In genomic region chr14:60665263-60665662, GRCm38 (mm10) we compare ENCODE assay signal across 24 mouse cellular contexts. TPM values are rescaled to one million over a fixed set of nuclear protein-coding genes. Genes with fewer than 3 reads are reported as not detected.
DNase-seq lines count a peak whose midpoint lies in the region; ATAC-seq and TF ChIP-seq lines count a peak whose summit lies in the region.
"Had no signal": no experiment of that assay in that cellular context is flagged by ENCODE, and none has a peak within 500 bp of the region (broad histone marks: within the 10 kb centered on the region; RNA-seq: fewer than 3 reads in every experiment).

No protein-coding gene starts in this region.

- H3K27me3 ChIP-seq in midbrain, embryonic 16.5 days (ENCODE audit: control insufficient read depth, insufficient read depth, low read depth, low read length): no peaks in the 10 kb centered on the region
- H3K27me3 ChIP-seq in midbrain, embryonic 14.5 days (ENCODE audit: control insufficient read depth, insufficient read depth, low read length): no peaks in the 10 kb centered on the region
- no peaks in the 10 kb centered on the region for H3K27me3 ChIP-seq in kidney, postnatal 0 days (ENCODE audit: insufficient read depth, low read length)
- H3K27me3 ChIP-seq: heart, embryonic 15.5 days; intestine, embryonic 15.5 days; limb, embryonic 13.5 days; lung, embryonic 15.5 days; neural tube, embryonic 13.5 days had no signal

- H3K4me3 ChIP-seq in midbrain, embryonic 16.5 days (ENCODE audit: low read depth, low read length): no peak overlapping the region
- H3K4me3 ChIP-seq in midbrain, embryonic 14.5 days (replicated peaks; ENCODE audit: low read depth, low read length): no peak overlapping the region
- no peak overlapping the region for H3K4me3 ChIP-seq in kidney, postnatal 0 days (replicated peaks; ENCODE audit: low read depth, low read length)
- H3K4me3 ChIP-seq: gastrocnemius, adult 2 months; heart, embryonic 10.5 days; heart, embryonic 15.5 days; intestine, embryonic 15.5 days; limb, embryonic 13.5 days; lung, embryonic 15.5 days; neural tube, embryonic 13.5 days had no signal

- H3K4me1 ChIP-seq in midbrain, embryonic 16.5 days (ENCODE audit: control insufficient read depth, insufficient read depth, low read length): peaks cover 10% of the 10 kb centered on the region
- H3K4me1 ChIP-seq in midbrain, embryonic 14.5 days (ENCODE audit: control insufficient read depth, insufficient read depth, low read length): peaks cover 8% of the 10 kb centered on the region
- peaks cover 20% of the 10 kb centered on the region; the same call in 1 of the 2 replicates for H3K4me1 ChIP-seq in kidney, postnatal 0 days (replicated peaks; ENCODE audit: insufficient read depth, low read length)

- H3K9ac ChIP-seq in midbrain, embryonic 16.5 days (ENCODE audit: low read depth, low read length): no peak overlapping the region
- H3K9ac ChIP-seq in midbrain, embryonic 14.5 days (replicated peaks; ENCODE audit: low read length): no peak overlapping the region
- no peak overlapping the region for H3K9ac ChIP-seq in kidney, postnatal 0 days (ENCODE audit: low read depth, low read length)
- H3K9ac ChIP-seq: heart, embryonic 15.5 days; intestine, embryonic 15.5 days; limb, embryonic 13.5 days; lung, embryonic 15.5 days; neural tube, embryonic 13.5 days had no signal

- TF ChIP-seq CTCF in kidney, postnatal 0 days (IDR thresholded peaks at IDR 0.05; ENCODE audit: low read depth): no peak

- no peak overlapping the region for H3K4me2 ChIP-seq in midbrain, embryonic 16.5 days (ENCODE audit: low read length)
- no peak overlapping the region for H3K4me2 ChIP-seq in midbrain, embryonic 14.5 days (ENCODE audit: low read length)
- 0 out of 2 replicates have a peak overlapping the region, but pooled peaks have one; percentile 16 for H3K4me2 ChIP-seq in kidney, postnatal 0 days (ENCODE audit: low read length)
- H3K4me2 ChIP-seq: heart, embryonic 15.5 days; intestine, embryonic 15.5 days; limb, embryonic 13.5 days; liver, embryonic 11.5 days; lung, embryonic 15.5 days; midbrain, embryonic 11.5 days; neural tube, embryonic 13.5 days had no signal

- H3K27ac ChIP-seq in midbrain, embryonic 16.5 days (ENCODE audit: low read length): 0 out of 2 replicates have a peak overlapping the region, but pooled peaks have one; percentile 11
- no peak overlapping the region for H3K27ac ChIP-seq in midbrain, embryonic 14.5 days (replicated peaks; ENCODE audit: low read depth, low read length)
- peak overlapping the region; percentile 47 for H3K27ac ChIP-seq in kidney, postnatal 0 days
- H3K27ac ChIP-seq: gastrocnemius, adult 2 months; heart, embryonic 15.5 days; hindbrain, postnatal 0 days; intestine, embryonic 15.5 days; limb, embryonic 13.5 days; lung, embryonic 15.5 days; neural tube, embryonic 13.5 days had no signal

- DNase-seq in midbrain, embryonic 14.5 days: no peak
- peak; percentile 92 for DNase-seq in kidney, adult 9 months
- peak; percentile 35 for DNase-seq in kidney, postnatal 0 days (ENCODE audit: low spot score)
- no peak for DNase-seq in gastrocnemius, adult 8-10 months (ENCODE audit: low spot score in 2 of 2)
- no peak for DNase-seq in layer of hippocampus, adult 8-10 months (ENCODE audit: low spot score in 2 of 2)
- DNase-seq: adrenal gland, adult 2 months; adrenal gland, postnatal 36 days; B cell, adult 2 months; cerebellum, adult 2 months; cerebellum, postnatal 14 days; gastrocnemius, adult 2 months; right cerebral cortex, postnatal 14 days had no signal

- no peaks in the 10 kb centered on the region for H3K9me3 ChIP-seq in midbrain, embryonic 16.5 days (replicated peaks; ENCODE audit: control insufficient read depth, low read length, poor library complexity, severe bottlenecking)
- no peaks in the 10 kb centered on the region for H3K9me3 ChIP-seq in midbrain, embryonic 14.5 days (ENCODE audit: control insufficient read depth, low read length)
- no peaks in the 10 kb centered on the region for H3K9me3 ChIP-seq in kidney, postnatal 0 days (replicated peaks; ENCODE audit: low read length)
- H3K9me3 ChIP-seq: heart, embryonic 10.5 days; heart, embryonic 15.5 days; intestine, embryonic 15.5 days; limb, embryonic 13.5 days; lung, embryonic 15.5 days; neural tube, embryonic 13.5 days had no signal

- no peak for ATAC-seq in midbrain, embryonic 16.5 days
- ATAC-seq in midbrain, embryonic 14.5 days (ENCODE audit: low FRiP score, low TSS enrichment): no peak
- no peak for ATAC-seq in kidney, postnatal 0 days (replicated peaks; ENCODE audit: low FRiP score, low read depth)
- no peak for ATAC-seq in granulocyte monocyte progenitor cell, adult 5-6 weeks (replicated peaks; ENCODE audit: poor library complexity, severe bottlenecking)
- ATAC-seq: activated CD4-positive, CD25-positive, alpha-beta regulatory T cell, adult 4 months; hindbrain, postnatal 0 days had no signal

- 59% methylated on average over 6 of the region's 6 CpGs for WGBS in midbrain, embryonic 16.5 days
- 73% methylated on average over 6 of the region's 6 CpGs for WGBS in midbrain, embryonic 14.5 days
- 31% methylated on average over 6 of the region's 6 CpGs for WGBS in kidney, postnatal 0 days

- no peaks in the 10 kb centered on the region for H3K36me3 ChIP-seq in midbrain, embryonic 16.5 days (ENCODE audit: control insufficient read depth, insufficient read depth, low read length)
- no peaks in the 10 kb centered on the region for H3K36me3 ChIP-seq in midbrain, embryonic 14.5 days (ENCODE audit: control insufficient read depth, insufficient read depth, low read length)
- 0 out of 2 replicates have a peak, but pooled peaks cover 3% of the 10 kb centered on the region for H3K36me3 ChIP-seq in kidney, postnatal 0 days (ENCODE audit: insufficient read depth, low read length)
- H3K36me3 ChIP-seq: heart, embryonic 10.5 days; heart, embryonic 15.5 days; intestine, embryonic 15.5 days; limb, embryonic 13.5 days; lung, embryonic 15.5 days; neural tube, embryonic 13.5 days had no signal

RNA-seq across cellular contexts. Expression of gene Spata13, which starts 31.5 kb away (rescaled TPM):
- polyA plus RNA-seq in midbrain, embryonic 16.5 days (2015; fragmentation: Nextera tagmentation; extraction: Ambion mirVana): 18.4 and 24.0 TPM in 2 replicates
- polyA plus RNA-seq in midbrain, embryonic 14.5 days (2014; fragmentation: Nextera tagmentation; extraction: Ambion mirVana): 22.0 and 31.6 TPM in 2 replicates
- polyA plus RNA-seq in kidney, postnatal 0 days (2015; fragmentation: Nextera tagmentation; extraction: Ambion mirVana): 47.4 and 49.9 TPM in 2 replicates
- total RNA-seq in gastrocnemius, adult 8-10 months (2022): 1 to 10 TPM; 1.2 to 3.5 (median 3.0) TPM
- total RNA-seq in granulocyte monocyte progenitor cell, adult 5-6 weeks (2014; fragmentation: Nextera tagmentation): 21.4 and 24.0 TPM in 2 replicates
- 37.4 and 39.3 TPM in 2 replicates for total RNA-seq in granulocyte monocyte progenitor cell, adult 5-6 weeks (2017)
- total RNA-seq in layer of hippocampus, adult 8-10 months (2022): 10 to 100 TPM; 22.4 to 27.3 (median 23.9) TPM

Comparison
In these comparisons a context has a peak if more than half of its experiments do, and no peak if none do; other contexts are left out.
1. DNase-seq: peak in kidney, adult 9 months (single experiment) and kidney, postnatal 0 days (single experiment); none in midbrain, embryonic 14.5 days (single experiment), gastrocnemius, adult 8-10 months (0 of 2) and layer of hippocampus, adult 8-10 months (0 of 2).
2. RNA of gene Spata13, which starts 31.5 kb away (total RNA-seq): 21.4 to 39.3 TPM in granulocyte monocyte progenitor cell, adult 5-6 weeks and 22.4 to 27.3 TPM in layer of hippocampus, adult 8-10 months; 1.2 to 3.5 TPM in gastrocnemius, adult 8-10 months; every median in the first group is over 4 times any median in the second.